Mouse (Mus musculus): ENCODE measurements around the gene Map2k7.

DNA sequence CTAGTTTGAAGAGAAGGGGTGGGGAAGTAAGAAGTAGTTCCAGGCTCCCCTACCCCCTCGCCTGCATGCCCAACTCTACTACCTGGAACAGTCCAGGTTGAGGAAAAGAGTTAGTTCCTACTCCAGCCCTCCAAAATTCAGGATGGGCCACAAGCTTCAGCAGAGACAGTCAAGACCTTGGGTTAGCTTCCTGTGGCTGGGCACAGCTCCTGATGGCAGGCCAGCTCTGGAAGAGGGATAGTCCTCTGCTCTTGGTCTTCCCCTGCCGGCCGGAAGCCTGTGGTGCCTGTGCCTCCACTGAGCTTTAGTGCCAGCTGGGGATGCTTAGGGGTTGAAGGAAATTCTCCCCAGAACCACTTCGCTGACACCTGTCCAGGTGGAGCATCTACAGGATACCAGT is 12.2 kb upstream of the Map2k7 start:
- TF ChIP-seq CTCF (IDR thresholded peaks at IDR 0.05; ENCODE audit: extremely low read depth, insufficient read length, insufficient replicate concordance, low read depth, low read length): no peak
- no peak for TF ChIP-seq POLR2A (IDR thresholded peaks at IDR 0.05; ENCODE audit: low read depth, low read length)
